Mouse (Mus musculus): ENCODE measurements around the gene Tubal3.
"Not testable (repeated sequence)": the region's sequence is repeated elsewhere in the genome, so short reads cannot be mapped to it uniquely, and the experiment has no call there.

Gene Tubal3

GRCm38 (mm10) chr13:3917571-3918311 lies at the start of gene Tubal3, which contains the start of gene Net1:
Gene Tubal3 (plus strand): TSS chr13:3918274.
Gene Net1 (minus strand): TSS chr13:3918220.
- peak; percentile 89 for DNase-seq (ENCODE audit: low read depth, low spot score)

- no peak for DNase-seq (ENCODE audit: low read depth, low spot score)
Measured at GRCm38 (mm10) chr13:3869901-3870300, 48.2 kb upstream of the Tubal3 start.

- no peak for DNase-seq (ENCODE audit: low read depth, low spot score)
Measured at GRCm38 (mm10) chr13:3872832-3873231, 45.2 kb upstream of the Tubal3 start.

DNA sequence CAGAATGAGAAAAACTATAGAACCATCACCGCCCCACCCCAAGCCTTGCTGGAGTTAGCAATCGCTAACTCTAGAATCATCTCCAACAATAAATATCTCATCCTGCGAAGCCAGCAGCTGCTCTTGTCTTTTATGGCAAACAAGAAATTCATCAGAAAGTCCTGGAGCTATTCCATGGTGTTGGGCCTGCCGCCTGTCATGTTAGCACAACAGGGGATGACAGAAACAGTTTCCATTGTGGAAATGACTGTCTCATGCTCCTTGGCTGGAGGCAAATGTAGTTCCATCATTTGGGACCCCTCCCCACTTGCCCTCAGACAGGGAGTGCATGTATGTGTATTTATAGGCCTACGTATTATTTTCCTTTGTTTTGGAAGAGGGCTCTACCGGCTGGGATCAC lies 41.6 kb upstream of the Tubal3 start:
- DNase-seq (ENCODE audit: low read depth, low spot score), result no peak

DNA sequence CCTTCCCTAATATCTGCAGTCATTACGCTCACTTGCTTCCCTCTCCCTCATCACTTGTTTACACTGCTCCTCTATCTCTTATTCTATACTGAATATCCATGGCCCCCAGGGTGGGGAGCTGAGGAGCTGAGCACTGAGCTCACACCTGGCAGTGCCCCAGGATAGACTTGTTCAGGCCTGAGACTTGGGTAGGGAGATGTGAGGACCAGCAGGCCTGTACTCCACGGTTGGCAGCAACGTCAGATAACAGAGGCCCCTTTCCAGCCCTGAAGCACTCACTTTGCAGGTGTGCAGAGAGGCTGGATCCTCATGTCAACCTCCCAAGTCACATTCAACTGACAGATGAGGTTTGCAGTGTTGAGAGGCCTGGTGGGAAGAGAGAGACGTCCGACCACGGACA lies 40.9 kb upstream of the Tubal3 start:
- DNase-seq (ENCODE audit: low read depth, low spot score), result no peak

DNA sequence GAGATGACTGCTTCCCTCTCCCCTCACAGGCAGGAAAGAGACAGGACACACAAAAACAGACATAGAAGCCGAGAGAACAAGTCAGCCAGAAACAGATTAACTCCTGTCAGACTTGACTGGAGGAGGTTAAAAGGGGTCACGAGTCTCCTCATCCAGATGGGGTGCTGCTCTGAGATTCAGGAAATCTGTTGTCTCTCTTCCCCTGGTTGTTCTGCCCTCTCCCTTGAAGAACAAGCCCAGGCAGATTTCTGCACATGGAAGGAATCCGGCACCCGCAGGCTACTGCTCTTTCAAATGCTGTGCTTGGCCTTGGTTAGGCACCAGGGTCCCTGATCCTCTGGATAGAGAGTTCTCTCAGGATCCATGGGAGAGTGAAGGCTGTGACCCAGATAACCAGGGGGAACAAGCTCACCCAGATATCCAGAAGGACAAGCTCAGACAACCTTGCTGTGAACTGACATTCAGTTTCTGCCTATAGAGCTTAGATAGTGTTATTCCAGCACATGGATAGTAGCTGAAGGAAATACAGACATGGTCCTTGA lies 40.3 kb upstream of the Tubal3 start:
- no peak for DNase-seq (ENCODE audit: low read depth, low spot score)

GRCm38 (mm10) chr13:3886663-3887062 lies 31.4 kb upstream of the Tubal3 start:
- no peak for DNase-seq (ENCODE audit: low read depth, low spot score)

GRCm38 (mm10) chr13:3889111-3889510 lies 29.0 kb upstream of the Tubal3 start:
- DNase-seq (ENCODE audit: low read depth, low spot score), result no peak

DNA sequence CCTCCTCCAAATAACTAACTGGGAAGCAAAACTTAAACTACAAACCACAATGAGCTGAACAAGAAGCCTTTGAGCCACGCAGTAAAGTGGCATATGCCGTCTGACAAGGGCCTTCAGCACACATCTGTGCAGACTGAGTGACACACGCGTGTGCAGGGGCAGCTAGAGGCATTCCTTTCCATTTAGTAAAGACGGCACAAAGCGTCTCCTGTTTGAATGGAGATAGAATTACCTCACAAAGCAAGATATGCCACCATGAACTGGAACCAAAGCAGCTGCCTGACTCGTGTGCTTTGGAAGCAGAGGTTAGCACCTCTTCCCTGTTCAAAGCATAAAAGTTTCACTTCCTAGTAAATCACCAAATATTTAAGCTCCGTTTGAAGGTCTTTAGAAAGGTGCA lies 28.0 kb upstream of the Tubal3 start:
- DNase-seq (ENCODE audit: low read depth, low spot score), result no peak

GRCm38 (mm10) chr13:3891479-3892087 lies 26.5 kb upstream of the Tubal3 start:
- no peak for DNase-seq (ENCODE audit: low read depth, low spot score)

DNA sequence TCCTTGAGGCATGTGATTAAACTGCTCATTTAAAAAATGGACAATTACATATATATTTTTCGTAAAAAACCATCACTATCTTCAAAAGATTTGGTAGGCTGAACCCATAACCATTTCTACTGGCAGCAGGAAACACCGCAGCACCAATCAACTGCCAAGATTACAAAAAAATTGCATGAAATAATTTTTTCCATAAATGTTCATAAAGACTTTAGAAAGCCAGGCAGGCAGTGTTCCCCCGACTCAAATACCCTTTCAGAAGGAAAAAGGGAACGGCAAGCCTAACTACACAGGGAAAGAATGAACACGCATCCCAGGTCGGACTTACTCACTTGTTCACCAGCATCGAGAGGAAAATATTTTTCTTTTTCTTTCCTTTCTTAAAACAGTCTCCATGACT lies 25.5 kb upstream of the Tubal3 start:
- DNase-seq (ENCODE audit: low read depth, low spot score), result no peak

DNA sequence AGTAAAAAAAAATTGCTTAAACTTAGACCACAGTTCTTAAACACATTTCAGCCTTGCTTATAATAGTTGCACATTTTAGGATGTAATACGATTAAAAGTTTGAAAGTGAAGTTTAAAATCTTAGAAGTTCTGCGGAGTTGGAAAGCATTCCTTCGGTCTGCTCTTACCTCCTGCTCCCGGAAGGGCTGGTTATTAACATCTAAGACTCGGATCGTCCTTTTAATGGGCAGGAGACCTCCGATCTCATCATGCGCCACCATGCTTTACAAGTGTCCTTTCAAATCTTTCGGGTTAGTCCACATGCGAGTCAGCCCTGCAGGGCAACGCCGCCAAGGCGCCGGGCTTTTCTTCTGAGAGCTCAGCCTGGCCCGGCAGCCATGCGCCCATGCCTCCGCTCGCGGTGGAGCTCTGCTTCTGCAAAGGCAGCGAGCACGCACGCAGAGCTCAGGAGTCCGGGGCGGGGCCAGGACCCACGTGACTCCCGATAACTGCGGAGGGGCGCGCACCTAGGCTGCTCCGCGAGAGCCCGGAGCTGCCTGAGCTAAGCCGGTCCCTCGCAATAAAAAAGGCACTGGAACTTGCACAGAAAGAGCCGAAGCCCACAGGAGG lies 24.8 kb upstream of the Tubal3 start:
- DNase-seq (ENCODE audit: low read depth, low spot score), result peak; percentile 88

DNA sequence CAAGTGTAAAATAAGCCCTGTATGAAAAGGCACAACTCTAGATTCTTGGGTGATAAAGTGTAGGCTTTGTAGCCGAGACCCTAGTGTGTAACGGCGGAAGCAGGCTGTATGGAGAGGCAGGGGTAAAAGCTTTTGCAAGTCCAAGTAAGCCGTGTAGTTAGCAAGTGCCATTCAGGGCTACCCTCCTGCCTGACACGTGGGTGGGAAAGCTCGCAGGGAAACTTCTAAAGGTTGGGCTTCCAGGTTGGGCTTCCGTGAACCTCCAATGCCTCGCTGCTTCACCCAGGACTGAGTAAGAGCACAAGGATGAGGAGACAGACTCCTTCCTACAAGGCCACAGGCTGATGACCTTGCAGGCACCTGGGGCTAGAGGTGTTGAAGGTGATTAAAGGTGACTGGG lies 23.5 kb upstream of the Tubal3 start:
- DNase-seq (ENCODE audit: low read depth, low spot score), result no peak

- no peak for DNase-seq (ENCODE audit: low read depth, low spot score)
Measured at GRCm38 (mm10) chr13:3895397-3895980, 22.6 kb upstream of the Tubal3 start.

DNA sequence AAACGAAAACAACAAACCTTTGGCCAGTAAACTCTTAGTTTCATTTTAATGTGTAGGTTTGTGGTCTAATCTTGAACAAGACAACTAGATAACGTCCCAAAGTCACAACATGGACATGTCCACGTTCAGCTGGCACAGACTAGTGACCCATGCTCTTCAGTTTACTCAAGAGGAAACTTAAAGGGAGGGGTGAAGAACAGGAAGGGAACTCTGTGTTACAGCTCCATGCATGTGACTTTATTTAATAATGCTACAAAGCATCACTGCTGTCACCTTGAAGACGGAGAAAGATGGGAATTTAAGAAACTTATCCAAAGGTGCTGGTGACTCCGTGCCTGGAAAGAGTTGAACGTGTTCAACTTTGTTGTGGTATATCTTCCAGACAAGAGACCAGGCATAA lies 22.0 kb upstream of the Tubal3 start:
- no peak for DNase-seq (ENCODE audit: low read depth, low spot score)

- peak; percentile 74 for DNase-seq (ENCODE audit: low read depth, low spot score)
Measured at GRCm38 (mm10) chr13:3896913-3897312, 21.2 kb upstream of the Tubal3 start.

DNA sequence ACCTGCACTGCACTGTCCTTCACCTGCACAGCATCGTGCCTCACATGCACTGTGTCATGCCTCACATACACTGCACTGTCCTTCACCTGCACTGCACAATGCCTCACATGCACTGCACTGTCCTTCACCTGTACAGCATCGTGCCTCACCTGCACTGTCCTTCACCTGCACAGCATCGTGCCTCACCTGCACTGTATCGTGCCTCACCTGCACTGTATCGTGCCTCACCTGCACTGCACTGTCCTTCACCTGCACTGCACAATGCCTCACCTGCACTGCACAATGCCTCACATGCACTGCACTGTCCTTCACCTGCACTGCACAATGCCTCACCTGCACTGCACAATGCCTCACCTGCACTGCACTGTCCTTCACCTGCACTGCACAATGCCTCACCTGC lies 19.9 kb upstream of the Tubal3 start:
- not testable (repeated sequence) for DNase-seq (ENCODE audit: low read depth, low spot score)

GRCm38 (mm10) chr13:3899301-3899700 lies 18.8 kb upstream of the Tubal3 start:
- DNase-seq (ENCODE audit: low read depth, low spot score), result no peak

- no peak for DNase-seq (ENCODE audit: low read depth, low spot score)
Measured at GRCm38 (mm10) chr13:3907151-3907696, 10.8 kb upstream of the Tubal3 start.

GRCm38 (mm10) chr13:3908262-3908661 lies 9.8 kb upstream of the Tubal3 start:
- no peak for DNase-seq (ENCODE audit: low read depth, low spot score)

GRCm38 (mm10) chr13:3910356-3910755 lies 7.7 kb upstream of the Tubal3 start:
- no peak for DNase-seq (ENCODE audit: low read depth, low spot score)

DNA sequence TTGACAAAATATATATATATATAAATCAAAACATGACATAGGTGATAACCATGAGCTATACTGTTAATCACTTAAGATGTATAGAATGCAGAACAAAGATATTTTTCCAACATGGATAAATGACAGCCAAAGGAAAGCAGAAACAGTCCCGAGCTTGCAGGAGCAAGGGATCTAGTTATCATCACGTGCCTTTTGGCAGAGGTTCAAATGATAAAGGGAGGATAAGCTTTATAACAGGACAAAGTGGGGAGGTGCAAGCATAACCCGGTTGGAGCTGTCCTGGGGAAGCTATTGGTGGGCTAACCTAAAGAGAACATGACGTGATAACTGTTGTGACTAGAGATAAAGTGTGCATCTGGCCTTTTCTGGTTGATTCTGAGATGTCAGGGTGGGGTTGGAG lies 4.6 kb upstream of the Tubal3 start:
- DNase-seq (ENCODE audit: low read depth, low spot score), result no peak
